Mouse (Mus musculus): ENCODE data around the gene Serinc3.

GRCm38 (mm10) chr2:163640493-163640892, 4.4 kb downstream of the Serinc3 start:
- TF ChIP-seq CTCF (conservative IDR thresholded peaks at IDR 0.05 in 1 of 2, IDR thresholded peaks at IDR 0.05 in 1 of 2; ENCODE audit: low read depth in 2 of 2, low read length in 2 of 2) (peak in 1 of 2 experiments; percentile 35; a peak in 2 of 4 replicates), CHD1 (IDR thresholded peaks at IDR 0.05; ENCODE audit: low read depth, low read length) (peak; percentile 79), POLR2A (IDR thresholded peaks at IDR 0.05; ENCODE audit: low read depth, low read length) (no peak), ZC3H11A (IDR thresholded peaks at IDR 0.05; ENCODE audit: low read depth, low read length) (no peak), CHD2 (IDR thresholded peaks at IDR 0.05; ENCODE audit: low read length) (no peak), POLR2AphosphoS2 (IDR thresholded peaks at IDR 0.05; ENCODE audit: low read depth, low read length) (no peak; the same call in 1 of the 2 replicates), TBP (conservative IDR thresholded peaks at IDR 0.05; ENCODE audit: low read depth, low read length) (no peak), MXI1 (IDR thresholded peaks at IDR 0.05; ENCODE audit: low read depth, low read length) (no peak), E2F4 (IDR thresholded peaks at IDR 0.05; ENCODE audit: insufficient replicate concordance, low read depth, low read length) (no peak)

Data from CH12.LX (cell line).